Mouse (Mus musculus): ENCODE measurements at regions not wholly inside any gene's neighbourhood (a gene's known extent, or its start where the extent isn't known, plus 50 kb on each side); places are given as distances from the start of the nearest gene placed in this dataset.

GRCm38 (mm10) chr10:56782265-56782664 lies 405.1 kb downstream of the Gja1 start:
- Histone ChIP-seq H3K9ac (replicated peaks; ENCODE audit: low read length) (no peak overlapping the region), H3K9me3 (ENCODE audit: control insufficient read depth, low read length) (no peaks in the 10 kb centered on the region), H3K27me3 (ENCODE audit: control insufficient read depth, insufficient read depth, low read length) (no peaks in the 10 kb centered on the region), H3K4me1 (ENCODE audit: control insufficient read depth, insufficient read depth, low read length) (no peaks in the 10 kb centered on the region), H3K27ac (replicated peaks; ENCODE audit: low read depth, low read length) (no peak overlapping the region), H3K36me3 (ENCODE audit: control insufficient read depth, insufficient read depth, low read length) (no peaks in the 10 kb centered on the region), H3K4me3 (replicated peaks; ENCODE audit: low read depth, low read length) (no peak overlapping the region), H3K4me2 (ENCODE audit: low read length) (no peak overlapping the region)
- DNase-seq (no peak), ATAC-seq (ENCODE audit: low FRiP score, low TSS enrichment) (no peak)
- 87% methylated on average over 2 of the region's 2 CpGs for WGBS

GRCm38 (mm10) chr10:56783941-56784340 lies 406.8 kb downstream of the Gja1 start:
- H3K4me3 ChIP-seq (replicated peaks; ENCODE audit: low read depth, low read length): no peak overlapping the region
- H3K36me3 ChIP-seq (ENCODE audit: control insufficient read depth, insufficient read depth, low read length): no peaks in the 10 kb centered on the region
- WGBS: 89% methylated on average over 4 of the region's 4 CpGs
- ATAC-seq (ENCODE audit: low FRiP score, low TSS enrichment) (no peak), DNase-seq (no peak)
- no peak overlapping the region for H3K27ac ChIP-seq (replicated peaks; ENCODE audit: low read depth, low read length)
- H3K4me1 ChIP-seq (ENCODE audit: control insufficient read depth, insufficient read depth, low read length): no peaks in the 10 kb centered on the region
- no peak overlapping the region for H3K4me2 ChIP-seq (ENCODE audit: low read length)
- H3K27me3 ChIP-seq (ENCODE audit: control insufficient read depth, insufficient read depth, low read length): no peaks in the 10 kb centered on the region
- H3K9me3 ChIP-seq (ENCODE audit: control insufficient read depth, low read length): no peaks in the 10 kb centered on the region
- no peak overlapping the region for H3K9ac ChIP-seq (replicated peaks; ENCODE audit: low read length)

- no peaks in the 10 kb centered on the region for H3K36me3 ChIP-seq (ENCODE audit: control insufficient read depth, insufficient read depth, low read length)
- H3K9me3 ChIP-seq (ENCODE audit: control insufficient read depth, low read length): no peaks in the 10 kb centered on the region
- H3K27ac ChIP-seq (replicated peaks; ENCODE audit: low read depth, low read length): no peak overlapping the region
- ATAC-seq (ENCODE audit: low FRiP score, low TSS enrichment) (no peak), DNase-seq (no peak)
- H3K4me1 ChIP-seq (ENCODE audit: control insufficient read depth, insufficient read depth, low read length): no peaks in the 10 kb centered on the region
- no peaks in the 10 kb centered on the region for H3K27me3 ChIP-seq (ENCODE audit: control insufficient read depth, insufficient read depth, low read length)
- no peak overlapping the region for H3K4me2 ChIP-seq (ENCODE audit: low read length)
- 82% methylated on average over 4 of the region's 4 CpGs for WGBS
- H3K9ac ChIP-seq (replicated peaks; ENCODE audit: low read length): no peak overlapping the region
- no peak overlapping the region for H3K4me3 ChIP-seq (replicated peaks; ENCODE audit: low read depth, low read length)
These were observed 411.0 kb downstream of the Gja1 start for GRCm38 (mm10) chr10:56788081-56788480.

GRCm38 (mm10) chr10:56793074-56793473 lies 415.9 kb downstream of the Gja1 start:
- Histone ChIP-seq H3K4me2 (ENCODE audit: low read length) (no peak overlapping the region), H3K36me3 (ENCODE audit: control insufficient read depth, insufficient read depth, low read length) (no peaks in the 10 kb centered on the region), H3K9me3 (ENCODE audit: control insufficient read depth, low read length) (no peaks in the 10 kb centered on the region), H3K27ac (replicated peaks; ENCODE audit: low read depth, low read length) (no peak overlapping the region), H3K4me3 (replicated peaks; ENCODE audit: low read depth, low read length) (no peak overlapping the region), H3K9ac (replicated peaks; ENCODE audit: low read length) (no peak overlapping the region), H3K4me1 (ENCODE audit: control insufficient read depth, insufficient read depth, low read length) (no peaks in the 10 kb centered on the region), H3K27me3 (ENCODE audit: control insufficient read depth, insufficient read depth, low read length) (no peaks in the 10 kb centered on the region)
- WGBS: 27% methylated on average over 8 of the region's 8 CpGs
- ATAC-seq (ENCODE audit: low FRiP score, low TSS enrichment) (no peak), DNase-seq (no peak)

- H3K4me3 ChIP-seq (replicated peaks; ENCODE audit: low read depth, low read length): no peak overlapping the region
- no peaks in the 10 kb centered on the region for H3K36me3 ChIP-seq (ENCODE audit: control insufficient read depth, insufficient read depth, low read length)
- H3K4me2 ChIP-seq (ENCODE audit: low read length): no peak overlapping the region
- DNase-seq (peak; percentile 32), ATAC-seq (ENCODE audit: low FRiP score, low TSS enrichment) (no peak)
- no peaks in the 10 kb centered on the region for H3K9me3 ChIP-seq (ENCODE audit: control insufficient read depth, low read length)
- H3K9ac ChIP-seq (replicated peaks; ENCODE audit: low read length): no peak overlapping the region
- WGBS: 32% methylated on average over 3 of the region's 3 CpGs
- no peak overlapping the region for H3K27ac ChIP-seq (replicated peaks; ENCODE audit: low read depth, low read length)
- no peaks in the 10 kb centered on the region for H3K4me1 ChIP-seq (ENCODE audit: control insufficient read depth, insufficient read depth, low read length)
- H3K27me3 ChIP-seq (ENCODE audit: control insufficient read depth, insufficient read depth, low read length): no peaks in the 10 kb centered on the region
These were observed 418.3 kb downstream of the Gja1 start for GRCm38 (mm10) chr10:56795396-56795795.

- no peaks in the 10 kb centered on the region for H3K36me3 ChIP-seq (ENCODE audit: control insufficient read depth, insufficient read depth, low read length)
- 92% methylated on average over 3 of the region's 3 CpGs for WGBS
- no peaks in the 10 kb centered on the region for H3K4me1 ChIP-seq (ENCODE audit: control insufficient read depth, insufficient read depth, low read length)
- no peaks in the 10 kb centered on the region for H3K9me3 ChIP-seq (ENCODE audit: control insufficient read depth, low read length)
- H3K27ac ChIP-seq (replicated peaks; ENCODE audit: low read depth, low read length): no peak overlapping the region
- ATAC-seq (ENCODE audit: low FRiP score, low TSS enrichment) (no peak), DNase-seq (no peak)
- no peak overlapping the region for H3K4me2 ChIP-seq (ENCODE audit: low read length)
- H3K27me3 ChIP-seq (ENCODE audit: control insufficient read depth, insufficient read depth, low read length): no peaks in the 10 kb centered on the region
- H3K4me3 ChIP-seq (replicated peaks; ENCODE audit: low read depth, low read length): no peak overlapping the region
- H3K9ac ChIP-seq (replicated peaks; ENCODE audit: low read length): no peak overlapping the region
These were observed 422.2 kb downstream of the Gja1 start for GRCm38 (mm10) chr10:56799307-56799706.

GRCm38 (mm10) chr10:56799745-56800144 lies 422.6 kb downstream of the Gja1 start:
- Histone ChIP-seq H3K4me3 (replicated peaks; ENCODE audit: low read depth, low read length) (no peak overlapping the region), H3K4me2 (ENCODE audit: low read length) (no peak overlapping the region), H3K9me3 (ENCODE audit: control insufficient read depth, low read length) (no peaks in the 10 kb centered on the region), H3K27ac (replicated peaks; ENCODE audit: low read depth, low read length) (no peak overlapping the region), H3K9ac (replicated peaks; ENCODE audit: low read length) (no peak overlapping the region), H3K27me3 (ENCODE audit: control insufficient read depth, insufficient read depth, low read length) (no peaks in the 10 kb centered on the region), H3K36me3 (ENCODE audit: control insufficient read depth, insufficient read depth, low read length) (no peaks in the 10 kb centered on the region), H3K4me1 (ENCODE audit: control insufficient read depth, insufficient read depth, low read length) (no peaks in the 10 kb centered on the region)
- 79% methylated on average over 3 of the region's 3 CpGs for WGBS
- ATAC-seq (ENCODE audit: low FRiP score, low TSS enrichment) (no peak), DNase-seq (no peak)

GRCm38 (mm10) chr10:56809006-56809405 lies 431.9 kb downstream of the Gja1 start:
- H3K9ac ChIP-seq (replicated peaks; ENCODE audit: low read length): no peak overlapping the region
- H3K4me2 ChIP-seq (ENCODE audit: low read length): no peak overlapping the region
- no peak overlapping the region for H3K4me3 ChIP-seq (replicated peaks; ENCODE audit: low read depth, low read length)
- H3K27ac ChIP-seq (replicated peaks; ENCODE audit: low read depth, low read length): no peak overlapping the region
- WGBS: 53% methylated on average over 1 of the region's 1 CpGs
- H3K4me1 ChIP-seq (ENCODE audit: control insufficient read depth, insufficient read depth, low read length): no peaks in the 10 kb centered on the region
- no peaks in the 10 kb centered on the region for H3K36me3 ChIP-seq (ENCODE audit: control insufficient read depth, insufficient read depth, low read length)
- ATAC-seq (ENCODE audit: low FRiP score, low TSS enrichment) (no peak), DNase-seq (no peak)
- no peaks in the 10 kb centered on the region for H3K9me3 ChIP-seq (ENCODE audit: control insufficient read depth, low read length)
- H3K27me3 ChIP-seq (ENCODE audit: control insufficient read depth, insufficient read depth, low read length): no peaks in the 10 kb centered on the region

- 64% methylated on average over 5 of the region's 5 CpGs for WGBS
- H3K4me2 ChIP-seq (ENCODE audit: low read length): no peak overlapping the region
- peak; percentile 3 for DNase-seq
- no peak overlapping the region for H3K9ac ChIP-seq (replicated peaks; ENCODE audit: low read length)
- no peak overlapping the region for H3K4me3 ChIP-seq (replicated peaks; ENCODE audit: low read depth, low read length)
- no peaks in the 10 kb centered on the region for H3K9me3 ChIP-seq (ENCODE audit: control insufficient read depth, low read length)
- no peaks in the 10 kb centered on the region for H3K36me3 ChIP-seq (ENCODE audit: control insufficient read depth, insufficient read depth, low read length)
- no peak for ATAC-seq (ENCODE audit: low FRiP score, low TSS enrichment)
- no peaks in the 10 kb centered on the region for H3K4me1 ChIP-seq (ENCODE audit: control insufficient read depth, insufficient read depth, low read length)
- no peaks in the 10 kb centered on the region for H3K27me3 ChIP-seq (ENCODE audit: control insufficient read depth, insufficient read depth, low read length)
- no peak overlapping the region for H3K27ac ChIP-seq (replicated peaks; ENCODE audit: low read depth, low read length)
These were observed 445.0 kb downstream of the Gja1 start for GRCm38 (mm10) chr10:56822158-56822557.
